Mouse (Mus musculus) fibroblast of lung, adult 2 months (primary cell): ENCODE measurements at regions not wholly inside any gene's neighbourhood (a gene's known extent, or its start where the extent isn't known, plus 50 kb on each side); places are given as distances from the start of the nearest gene placed in this dataset.

ENCODE experiments used
- DNase-seq: peaks from one replicate; pipeline ENCODE4 v3.0.0-alpha.2; 2011; ENCODE audit warnings: low read depth

- DNase-seq, result no peak
Measured at GRCm38 (mm10) chr2:6263565-6263964, 50.7 kb upstream of the Echdc3 start.

- no peak for DNase-seq
Measured at GRCm38 (mm10) chr2:6264085-6264783, 51.4 kb upstream of the Echdc3 start.

GRCm38 (mm10) chr2:6265117-6265516 lies 52.3 kb upstream of the Echdc3 start:
- DNase-seq, result no peak

GRCm38 (mm10) chr2:6267066-6267465 lies 54.2 kb upstream of the Echdc3 start:
- DNase-seq, result no peak

- DNase-seq, result peak; percentile 57
Measured at GRCm38 (mm10) chr2:6267537-6267936, 54.7 kb upstream of the Echdc3 start.

- no peak for DNase-seq
Measured at GRCm38 (mm10) chr2:6272514-6272913, 50.0 kb upstream of the Usp6nl start.
